Mouse (Mus musculus) cerebellum, postnatal 4 days (tissue): ENCODE results near the gene Ampd3.

ENCODE experiments used
- DNase-seq, 2 experiments: peaks; one replicate each; pipeline ENCODE4 v3.0.0; 2022; ENCODE audit warnings: low spot score in 2 of 2, mixed read lengths in 1 of 2

Ampd3 gene

GRCm38 (mm10) chr7:110769094-110769493, 1.1 kb downstream of the Ampd3 start:
- DNase-seq = no peak

- DNase-seq = no peak
Measured at GRCm38 (mm10) chr7:110770949-110771348, 2.9 kb downstream of the Ampd3 start.

- DNase-seq = no peak
Measured at GRCm38 (mm10) chr7:110772343-110772742, 4.3 kb downstream of the Ampd3 start.

GRCm38 (mm10) chr7:110773204-110774002, 5.4 kb downstream of the Ampd3 start:
- peak in 1 of 2 experiments; percentile 47 for DNase-seq

- peak in 1 of 2 experiments; percentile 57 for DNase-seq
Measured at GRCm38 (mm10) chr7:110774077-110774476, 6.1 kb downstream of the Ampd3 start.

- DNase-seq = no peak
Measured at GRCm38 (mm10) chr7:110774674-110775073, 6.7 kb downstream of the Ampd3 start.

GRCm38 (mm10) chr7:110777146-110778001, 9.4 kb downstream of the Ampd3 start:
- no peak for DNase-seq

- no peak for DNase-seq
Measured at GRCm38 (mm10) chr7:110778933-110779332, 10.9 kb downstream of the Ampd3 start.

- DNase-seq = peak in 1 of 2 experiments; percentile 49
Measured at GRCm38 (mm10) chr7:110779605-110780111, 11.7 kb downstream of the Ampd3 start.

- no peak for DNase-seq
Measured at GRCm38 (mm10) chr7:110780520-110780919, 12.5 kb downstream of the Ampd3 start.

- DNase-seq = peak in 1 of 2 experiments; percentile 50
Measured at GRCm38 (mm10) chr7:110781231-110781711, 13.3 kb downstream of the Ampd3 start.

GRCm38 (mm10) chr7:110782135-110782534, 14.1 kb downstream of the Ampd3 start:
- no peak for DNase-seq

GRCm38 (mm10) chr7:110782845-110783478, 15.0 kb downstream of the Ampd3 start:
- no peak for DNase-seq

- no peak for DNase-seq
Measured at GRCm38 (mm10) chr7:110784965-110785364, 17.0 kb downstream of the Ampd3 start.

GRCm38 (mm10) chr7:110785741-110786146, 17.7 kb downstream of the Ampd3 start:
- no peak for DNase-seq

GRCm38 (mm10) chr7:110787310-110787709, 19.3 kb downstream of the Ampd3 start:
- DNase-seq = no peak

- DNase-seq = no peak
Measured at GRCm38 (mm10) chr7:110790878-110791277, 22.9 kb downstream of the Ampd3 start.

- no peak for DNase-seq
Measured at GRCm38 (mm10) chr7:110792201-110792600, 24.2 kb downstream of the Ampd3 start.

- no peak for DNase-seq
Measured at GRCm38 (mm10) chr7:110792834-110793233, 24.8 kb downstream of the Ampd3 start.

- DNase-seq = no peak
Measured at GRCm38 (mm10) chr7:110794722-110795121, 26.7 kb downstream of the Ampd3 start.

GRCm38 (mm10) chr7:110796367-110797051, 28.5 kb downstream of the Ampd3 start:
- DNase-seq = no peak
